In genomic region chr6:125367758-125368371, GRCm38 (mm10) we compare ENCODE assay signal across 13 mouse cellular contexts. TPM values are rescaled to one million over a fixed set of nuclear protein-coding genes. Genes with fewer than 3 reads are reported as not detected.
DNase-seq lines count a peak whose midpoint lies in the region; ATAC-seq and TF ChIP-seq lines count a peak whose summit lies in the region.
"Had no signal": no experiment of that assay in that cellular context is flagged by ENCODE, and none has a peak within 500 bp of the region (broad histone marks: within the 10 kb centered on the region; RNA-seq: fewer than 3 reads in every experiment).

No protein-coding gene starts in this region.

- no peak for TF ChIP-seq EP300 in stomach, postnatal 0 days (optimal IDR thresholded peaks at IDR 0.05)

- H3K27me3 ChIP-seq in limb, embryonic 14.5 days (ENCODE audit: control insufficient read depth, insufficient read depth, low read length): no peaks in the 10 kb centered on the region
- H3K27me3 ChIP-seq in stomach, postnatal 0 days (ENCODE audit: control insufficient read depth, insufficient read depth, low read length): no peaks in the 10 kb centered on the region
- peaks cover 15% of the 10 kb centered on the region; the same call in 1 of the 2 replicates for H3K27me3 ChIP-seq in forebrain, embryonic 15.5 days
- H3K27me3 ChIP-seq: Patski had no signal

- peak; percentile 31 for DNase-seq in kidney, adult 18-20 months
- DNase-seq in kidney, adult 11 months: no peak
- DNase-seq in limb, embryonic 14.5 days (ENCODE audit: low spot score): peak; percentile 59
- DNase-seq in stomach, postnatal 0 days (ENCODE audit: low spot score): peak; percentile 72
- no peak for DNase-seq in cerebellum, adult 9-11 months
- DNase-seq in layer of hippocampus, adult 9-11 months: no peak
- DNase-seq: cerebellum, postnatal 25 days; right cerebral cortex, postnatal 25 days had no signal

- no peak for TF ChIP-seq POLR2A in limb, embryonic 14.5 days (IDR thresholded peaks at IDR 0.05; ENCODE audit: borderline replicate concordance, extremely low read depth, insufficient read depth, insufficient read length)

- peak; percentile 76 for ATAC-seq in common myeloid progenitor, adult 5-6 weeks (replicated peaks; ENCODE audit: low read depth, poor library complexity, severe bottlenecking)
- peak; percentile 28; the same call in 1 of the 2 replicates for ATAC-seq in limb, embryonic 14.5 days (ENCODE audit: low FRiP score, low read depth)
- ATAC-seq in stomach, postnatal 0 days (ENCODE audit: low FRiP score, low TSS enrichment): peak; percentile 67
- ATAC-seq in forebrain, embryonic 15.5 days (replicated peaks): no peak
- ATAC-seq: Patski had no signal

- H3K9me3 ChIP-seq in limb, embryonic 14.5 days (ENCODE audit: control insufficient read depth, low read length): no peaks in the 10 kb centered on the region
- no peaks in the 10 kb centered on the region for H3K9me3 ChIP-seq in stomach, postnatal 0 days (ENCODE audit: control insufficient read depth, low read length)
- H3K9me3 ChIP-seq in forebrain, embryonic 15.5 days: no peaks in the 10 kb centered on the region

- H3K4me1 ChIP-seq in limb, embryonic 14.5 days (ENCODE audit: control insufficient read depth, insufficient read depth, low read length): 0 out of 2 replicates have a peak, but pooled peaks cover 7% of the 10 kb centered on the region
- H3K4me1 ChIP-seq in stomach, postnatal 0 days (replicated peaks; ENCODE audit: control insufficient read depth, insufficient read depth): peaks cover 2% of the 10 kb centered on the region; the same call in 1 of the 2 replicates
- 0 out of 2 replicates have a peak, but pooled peaks cover 6% of the 10 kb centered on the region for H3K4me1 ChIP-seq in forebrain, embryonic 15.5 days

- no peak overlapping the region for H3K27ac ChIP-seq in limb, embryonic 14.5 days (replicated peaks; ENCODE audit: low read depth, low read length)
- H3K27ac ChIP-seq in stomach, postnatal 0 days (replicated peaks): peak overlapping the region; percentile 70
- H3K27ac ChIP-seq in forebrain, embryonic 15.5 days (replicated peaks): no peak overlapping the region
- H3K27ac ChIP-seq: liver, embryonic 14.5 days had no signal

- H3K4me3 ChIP-seq in limb, embryonic 14.5 days (replicated peaks; ENCODE audit: low read length): no peak overlapping the region
- no peak overlapping the region for H3K4me3 ChIP-seq in stomach, postnatal 0 days (ENCODE audit: low read depth, low read length)
- no peak overlapping the region for H3K4me3 ChIP-seq in forebrain, embryonic 15.5 days
- H3K4me3 ChIP-seq: heart, embryonic 12.5 days had no signal

- no peaks in the 10 kb centered on the region for H3K36me3 ChIP-seq in limb, embryonic 14.5 days (ENCODE audit: control insufficient read depth, insufficient read depth, low read length)
- peaks cover 3% of the 10 kb centered on the region for H3K36me3 ChIP-seq in stomach, postnatal 0 days (ENCODE audit: control insufficient read depth, insufficient read depth, low read length)
- H3K36me3 ChIP-seq in forebrain, embryonic 15.5 days: no peaks in the 10 kb centered on the region
- H3K36me3 ChIP-seq: heart, embryonic 12.5 days had no signal

- H3K9ac ChIP-seq in limb, embryonic 14.5 days (ENCODE audit: low read depth, low read length, severe bottlenecking): no peak overlapping the region
- H3K9ac ChIP-seq in stomach, postnatal 0 days (ENCODE audit: low read length): no peak overlapping the region
- no peak overlapping the region for H3K9ac ChIP-seq in forebrain, embryonic 15.5 days (replicated peaks)
- H3K9ac ChIP-seq: heart, embryonic 12.5 days; liver, embryonic 14.5 days had no signal

- 55% methylated on average over 4 of the region's 4 CpGs for WGBS in limb, embryonic 14.5 days
- 29% methylated on average over 4 of the region's 4 CpGs for whole genome bisulfite sequencing in stomach, postnatal 0 days
- 36% methylated on average over 4 of the region's 4 CpGs for WGBS in forebrain, embryonic 15.5 days

- no peak for TF ChIP-seq CTCF in stomach, postnatal 0 days (IDR thresholded peaks at IDR 0.05; ENCODE audit: low read depth)

- H3K4me2 ChIP-seq in limb, embryonic 14.5 days (replicated peaks; ENCODE audit: low read depth, low read length, severe bottlenecking): no peak overlapping the region
- no peak overlapping the region for H3K4me2 ChIP-seq in stomach, postnatal 0 days (replicated peaks; ENCODE audit: low read depth)
- H3K4me2 ChIP-seq in forebrain, embryonic 15.5 days (replicated peaks): no peak overlapping the region
- H3K4me2 ChIP-seq: heart, embryonic 12.5 days had no signal

RNA-seq across cellular contexts. Expression of gene Plekhg6, which starts 12.7 kb away (rescaled TPM):
- total RNA-seq in common myeloid progenitor, adult 5-6 weeks (2017): not detected in 2 replicates
- polyA plus RNA-seq in limb, embryonic 14.5 days (2012; rRNA removed): 1.2 and 1.3 TPM in 2 replicates
- polyA plus RNA-seq in limb, embryonic 14.5 days (2014; fragmentation: Nextera tagmentation; extraction: Ambion mirVana): 1.6 and 1.8 TPM in 2 replicates
- polyA plus RNA-seq in stomach, postnatal 0 days (2015; fragmentation: Nextera tagmentation; extraction: Ambion mirVana): 6.3 and 6.7 TPM in 2 replicates
- 0.06 and 0.10 TPM in 2 replicates for polyA plus RNA-seq in forebrain, embryonic 15.5 days (2015; fragmentation: Nextera tagmentation; extraction: Ambion mirVana)
- polyA plus RNA-seq: heart, embryonic 12.5 days had no signal

RNA-seq across cellular contexts. Expression of gene Tnfrsf1a, which starts 18.7 kb away (rescaled TPM):
- 28.3 and 33.1 TPM in 2 replicates for total RNA-seq in common myeloid progenitor, adult 5-6 weeks (2017)
- polyA plus RNA-seq in limb, embryonic 14.5 days (2012; rRNA removed): 88.8 and 106 TPM in 2 replicates
- 85.6 and 87.8 TPM in 2 replicates for polyA plus RNA-seq in limb, embryonic 14.5 days (2014; fragmentation: Nextera tagmentation; extraction: Ambion mirVana)
- 75.3 and 77.7 TPM in 2 replicates for polyA plus RNA-seq in stomach, postnatal 0 days (2015; fragmentation: Nextera tagmentation; extraction: Ambion mirVana)
- 11.3 and 13.0 TPM in 2 replicates for polyA plus RNA-seq in forebrain, embryonic 15.5 days (2015; fragmentation: Nextera tagmentation; extraction: Ambion mirVana)

RNA-seq across cellular contexts. Expression of gene Scnn1a, which starts 47.4 kb away (rescaled TPM):
- total RNA-seq in common myeloid progenitor, adult 5-6 weeks (2017): 0.55 and 0.63 TPM in 2 replicates
- polyA plus RNA-seq in limb, embryonic 14.5 days (2012; rRNA removed): 2.5 and 2.9 TPM in 2 replicates
- 1.8 and 1.9 TPM in 2 replicates for polyA plus RNA-seq in limb, embryonic 14.5 days (2014; fragmentation: Nextera tagmentation; extraction: Ambion mirVana)
- 18.5 and 20.6 TPM in 2 replicates for polyA plus RNA-seq in stomach, postnatal 0 days (2015; fragmentation: Nextera tagmentation; extraction: Ambion mirVana)
- 0.20 and 0.25 TPM in 2 replicates for polyA plus RNA-seq in forebrain, embryonic 15.5 days (2015; fragmentation: Nextera tagmentation; extraction: Ambion mirVana)

RNA-seq across cellular contexts. Expression of gene Ltbr, which starts 54.2 kb away (rescaled TPM):
- 23.2 and 25.0 TPM in 2 replicates for total RNA-seq in common myeloid progenitor, adult 5-6 weeks (2017)
- 52.7 and 68.8 TPM in 2 replicates for polyA plus RNA-seq in limb, embryonic 14.5 days (2012; rRNA removed)
- 45.8 and 51.1 TPM in 2 replicates for polyA plus RNA-seq in limb, embryonic 14.5 days (2014; fragmentation: Nextera tagmentation; extraction: Ambion mirVana)
- polyA plus RNA-seq in stomach, postnatal 0 days (2015; fragmentation: Nextera tagmentation; extraction: Ambion mirVana): 71.5 and 73.0 TPM in 2 replicates
- 10.8 and 11.5 TPM in 2 replicates for polyA plus RNA-seq in forebrain, embryonic 15.5 days (2015; fragmentation: Nextera tagmentation; extraction: Ambion mirVana)

Comparison
In these comparisons a context has a peak if more than half of its experiments do, and no peak if none do; other contexts are left out.
1. DNase-seq: peak in kidney, adult 18-20 months (single experiment), limb, embryonic 14.5 days (single experiment) and stomach, postnatal 0 days (single experiment); none in kidney, adult 11 months (single experiment), cerebellum, adult 9-11 months (single experiment) and layer of hippocampus, adult 9-11 months (single experiment).